Mouse (Mus musculus): Measurements from ENCODE around the gene Arhgef25.
"Not testable (repeated sequence)": the region's sequence is repeated elsewhere in the genome, so short reads cannot be mapped to it uniquely, and the experiment has no call there.

GRCm38 (mm10) chr10:127162771-127163261, 27.1 kb downstream of the Arhgef25 start:
- TF ChIP-seq CTCF (IDR thresholded peaks at IDR 0.05; ENCODE audit: control insufficient read depth, insufficient read depth, insufficient read length); MAX (IDR thresholded peaks at IDR 0.05): not testable (repeated sequence)
